Mouse (Mus musculus) embryonic facial prominence, embryonic 12.5 days (tissue): ENCODE measurements around the gene Saxo1. TPM values are rescaled to one million over a fixed set of nuclear protein-coding genes. Genes with fewer than 3 reads are reported as not detected.

ENCODE experiments used
- ATAC-seq: fragments of 200-750 bp; cut with Nextera tagmentation; 2 replicates; pipeline ENCODE4 v1.8.0; 2017; ENCODE audit not compliant: insufficient number of reproducible peaks, insufficient read depth, low FRiP score, low TSS enrichment
- H3K27ac ChIP-seq: fragments of 300-500 bp; sonication (generic); 2 replicates; pipeline ENCODE4 v1.5.1; 2016; ENCODE audit warnings: mild to moderate bottlenecking
- H3K27me3 ChIP-seq: fragments of 300-500 bp; sonication (generic); 2 replicates; pipeline ENCODE4 v1.6.1; 2016; ENCODE audit warnings: mild to moderate bottlenecking, moderate library complexity
- H3K36me3 ChIP-seq: fragments of 300-500 bp; sonication (generic); 2 replicates; pipeline ENCODE4 v1.6.1; 2016; ENCODE audit warnings: mild to moderate bottlenecking
- H3K4me1 ChIP-seq: fragments of 300-500 bp; sonication (generic); 2 replicates; pipeline ENCODE4 v1.6.1; 2016
- H3K4me2 ChIP-seq: fragments of 300-500 bp; sonication (generic); replicated peaks from 2 replicates; pipeline ENCODE4 v1.6.1; 2016; ENCODE audit warnings: mild to moderate bottlenecking, moderate library complexity
- H3K4me3 ChIP-seq: fragments of 300-500 bp; sonication (generic); 2 replicates; pipeline ENCODE4 v1.5.1; 2016; ENCODE audit warnings: mild to moderate bottlenecking
- H3K9ac ChIP-seq: fragments of 300-500 bp; sonication (generic); 2 replicates; pipeline ENCODE4 v1.6.1; 2016; ENCODE audit warnings: mild to moderate bottlenecking, moderate library complexity
- H3K9me3 ChIP-seq: fragments of 300-500 bp; sonication (generic); 2 replicates; pipeline ENCODE4 v1.6.1; 2016; ENCODE audit warnings: mild to moderate bottlenecking, moderate library complexity
- WGBS: fragments of 180-500 bp; shearing (Covaris S2); methylation state at CpG from one replicate; pipeline ENCODE4 v1.1.7; 2016; 5-methylcytosine and 5-hydroxymethylcytosine counted together
- polyA plus RNA-seq: library from polyadenylated mRNA; unstranded; fragments of >200 nt; fragmentation: Nextera tagmentation; extraction: Ambion mirVana; gene quantifications from 2 replicates; pipeline ENCODE4 v1.2.1, GENCODE M21; 2016

Gene Saxo1
- polyA plus RNA-seq, result not detected in 2 replicates

- Histone ChIP-seq H3K27ac (no peak within 1 kb of the TSS), H3K36me3 (no peaks in the 10 kb centered on the region), H3K4me2 (no peak within 1 kb of the TSS), H3K9me3 (no peaks in the 10 kb centered on the region), H3K4me3 (no peak within 1 kb of the TSS), H3K27me3 (no peaks in the 10 kb centered on the region), H3K9ac (no peak within 1 kb of the TSS), H3K4me1 (no peaks in the 10 kb centered on the region)
- 94% methylated on average over 7 of the region's 7 CpGs for WGBS
- no peak for ATAC-seq
Measured at GRCm38 (mm10) chr4:86558228-86558627, at the start of gene Saxo1. Saxo1 (minus strand) TSS chr4:86558328.

GRCm38 (mm10) chr4:86591304-86591703, 33.2 kb upstream of the Saxo1 start:
- Histone ChIP-seq H3K9ac (no peak overlapping the region), H3K4me3 (no peak overlapping the region), H3K27ac (no peak overlapping the region), H3K4me2 (no peak overlapping the region), H3K27me3 (no peaks in the 10 kb centered on the region), H3K36me3 (peaks cover 38% of the 10 kb centered on the region), H3K4me1 (no peaks in the 10 kb centered on the region), H3K9me3 (no peaks in the 10 kb centered on the region)
- 85% methylated on average over 2 of the region's 2 CpGs for WGBS
- ATAC-seq, result no peak

GRCm38 (mm10) chr4:86588236-86588635, 30.1 kb upstream of the Saxo1 start:
- H3K9ac ChIP-seq, result no peak overlapping the region
- no peaks in the 10 kb centered on the region for H3K4me1 ChIP-seq
- H3K4me3 ChIP-seq, result no peak overlapping the region
- 84% methylated on average over 3 of the region's 3 CpGs for WGBS
- no peak for ATAC-seq
- H3K9me3 ChIP-seq, result no peaks in the 10 kb centered on the region
- no peak overlapping the region for H3K27ac ChIP-seq
- H3K4me2 ChIP-seq, result no peak overlapping the region
- no peaks in the 10 kb centered on the region for H3K27me3 ChIP-seq
- H3K36me3 ChIP-seq, result peaks cover 57% of the 10 kb centered on the region

- Histone ChIP-seq H3K27me3 (no peaks in the 10 kb centered on the region), H3K4me3 (no peak overlapping the region), H3K36me3 (peaks cover 36% of the 10 kb centered on the region), H3K4me2 (no peak overlapping the region), H3K27ac (no peak overlapping the region), H3K4me1 (peaks cover 13% of the 10 kb centered on the region), H3K9ac (no peak overlapping the region), H3K9me3 (no peaks in the 10 kb centered on the region)
- ATAC-seq, result no peak
- 83% methylated on average over 3 of the region's 3 CpGs for WGBS
Measured at GRCm38 (mm10) chr4:86580591-86580990, 22.5 kb upstream of the Saxo1 start.

- no peak overlapping the region for H3K27ac ChIP-seq
- no peak overlapping the region for H3K4me2 ChIP-seq
- H3K4me3 ChIP-seq, result no peak overlapping the region
- H3K9ac ChIP-seq, result no peak overlapping the region
- no peaks in the 10 kb centered on the region for H3K27me3 ChIP-seq
- peaks cover 32% of the 10 kb centered on the region for H3K36me3 ChIP-seq
- H3K4me1 ChIP-seq, result peaks cover 13% of the 10 kb centered on the region
- H3K9me3 ChIP-seq, result no peaks in the 10 kb centered on the region
- ATAC-seq, result no peak
- WGBS, result 60% methylated on average over 4 of the region's 4 CpGs
Measured at GRCm38 (mm10) chr4:86580056-86580455, 21.9 kb upstream of the Saxo1 start.

GRCm38 (mm10) chr4:86576630-86577225, 18.6 kb upstream of the Saxo1 start:
- ATAC-seq, result no peak
- Histone ChIP-seq H3K4me2 (peak overlapping the region; percentile 88), H3K27ac (peak overlapping the region; percentile 98; the same call in 1 of the 2 replicates), H3K9me3 (no peaks in the 10 kb centered on the region), H3K36me3 (0 out of 2 replicates have a peak, but pooled peaks cover 5% of the 10 kb centered on the region), H3K9ac (peak overlapping the region; percentile 94), H3K4me1 (peaks cover 13% of the 10 kb centered on the region), H3K4me3 (peak overlapping the region; percentile 84), H3K27me3 (no peaks in the 10 kb centered on the region)
- 13% methylated on average over 11 of the region's 11 CpGs for WGBS

GRCm38 (mm10) chr4:86576120-86576541, 18.0 kb upstream of the Saxo1 start:
- peak overlapping the region; percentile 84 for H3K4me3 ChIP-seq
- no peaks in the 10 kb centered on the region for H3K9me3 ChIP-seq
- peaks cover 13% of the 10 kb centered on the region for H3K4me1 ChIP-seq
- no peaks in the 10 kb centered on the region for H3K27me3 ChIP-seq
- ATAC-seq, result no peak
- H3K36me3 ChIP-seq, result 0 out of 2 replicates have a peak, but pooled peaks cover 5% of the 10 kb centered on the region
- peak overlapping the region; percentile 94 for H3K9ac ChIP-seq
- peak overlapping the region; percentile 88 for H3K4me2 ChIP-seq
- under 1% methylated on average over 20 of the region's 20 CpGs for WGBS
- peak overlapping the region; percentile 98 for H3K27ac ChIP-seq

GRCm38 (mm10) chr4:86575283-86575983, 17.3 kb upstream of the Saxo1 start, which contains the start of gene Rraga:
Rraga (plus strand) TSS chr4:86575668.
- H3K4me1 ChIP-seq, result peaks cover 13% of the 10 kb centered on the region
- ATAC-seq, result peak; percentile 92
- H3K27me3 ChIP-seq, result no peaks in the 10 kb centered on the region
- peak within 1 kb of the TSS; percentile 98 for H3K27ac ChIP-seq
- H3K9ac ChIP-seq, result peak within 1 kb of the TSS; percentile 94
- H3K36me3 ChIP-seq, result 0 out of 2 replicates have a peak, but pooled peaks cover 5% of the 10 kb centered on the region
- H3K9me3 ChIP-seq, result no peaks in the 10 kb centered on the region
- peak within 1 kb of the TSS; percentile 84 for H3K4me3 ChIP-seq
- WGBS, result under 1% methylated on average over 53 of the region's 53 CpGs
- peak within 1 kb of the TSS; percentile 88 for H3K4me2 ChIP-seq

GRCm38 (mm10) chr4:86574939-86575282, 16.8 kb upstream of the Saxo1 start:
- Histone ChIP-seq H3K9me3 (no peaks in the 10 kb centered on the region), H3K4me3 (peak overlapping the region; percentile 84), H3K27ac (peak overlapping the region; percentile 98), H3K36me3 (0 out of 2 replicates have a peak, but pooled peaks cover 5% of the 10 kb centered on the region), H3K27me3 (no peaks in the 10 kb centered on the region), H3K9ac (peak overlapping the region; percentile 94), H3K4me1 (peaks cover 13% of the 10 kb centered on the region), H3K4me2 (peak overlapping the region; percentile 88)
- 19% methylated on average over 6 of the region's 6 CpGs for WGBS
- ATAC-seq, result peak; percentile 50

GRCm38 (mm10) chr4:86561061-86561460, 2.9 kb upstream of the Saxo1 start:
- no peak overlapping the region for H3K27ac ChIP-seq
- H3K27me3 ChIP-seq, result no peaks in the 10 kb centered on the region
- no peaks in the 10 kb centered on the region for H3K36me3 ChIP-seq
- no peaks in the 10 kb centered on the region for H3K4me1 ChIP-seq
- H3K4me3 ChIP-seq, result no peak overlapping the region
- H3K9me3 ChIP-seq, result no peaks in the 10 kb centered on the region
- 95% methylated on average over 3 of the region's 3 CpGs for WGBS
- H3K4me2 ChIP-seq, result no peak overlapping the region
- H3K9ac ChIP-seq, result no peak overlapping the region
- ATAC-seq, result no peak

- Histone ChIP-seq H3K9ac (no peak overlapping the region), H3K36me3 (no peaks in the 10 kb centered on the region)
- 62% methylated on average over 4 of the region's 4 CpGs for WGBS
Measured at GRCm38 (mm10) chr4:86559006-86559405, 878 bp upstream of the Saxo1 start.

GRCm38 (mm10) chr4:86557371-86557770, 757 bp downstream of the Saxo1 start:
- no peaks in the 10 kb centered on the region for H3K27me3 ChIP-seq
- H3K4me1 ChIP-seq, result no peaks in the 10 kb centered on the region
- H3K4me2 ChIP-seq, result no peak overlapping the region
- H3K9ac ChIP-seq, result no peak overlapping the region
- no peaks in the 10 kb centered on the region for H3K36me3 ChIP-seq
- no peaks in the 10 kb centered on the region for H3K9me3 ChIP-seq
- H3K4me3 ChIP-seq, result no peak overlapping the region
- no peak for ATAC-seq
- 61% methylated on average over 7 of the region's 7 CpGs for WGBS
- H3K27ac ChIP-seq, result no peak overlapping the region

More at GRCm38 (mm10) chr4:86559006-86559405, 878 bp upstream of the Saxo1 start:
- Histone ChIP-seq H3K27ac (no peak overlapping the region), H3K4me1 (no peaks in the 10 kb centered on the region), H3K9me3 (no peaks in the 10 kb centered on the region), H3K4me3 (no peak overlapping the region), H3K27me3 (no peaks in the 10 kb centered on the region), H3K4me2 (no peak overlapping the region)
- ATAC-seq, result no peak
